Mouse (Mus musculus) left cerebral cortex, postnatal 25 days (tissue): ENCODE measurements around the gene Gm20825. TPM values are rescaled to one million over a fixed set of nuclear protein-coding genes. Genes with fewer than 3 reads are reported as not detected.
"Not testable (repeated sequence)": the region's sequence is repeated elsewhere in the genome, so short reads cannot be mapped to it uniquely, and the experiment has no call there.

Experiments used
- DNase-seq, 2 experiments: peaks; one replicate each; pipeline ENCODE4 v3.0.0; 2022; ENCODE audit warnings: low spot score in 2 of 2, mixed read lengths in 1 of 2
- intact Hi-C: fragments of 180-260 bp; cut with DNase I; formaldehyde crosslinking; loops from one replicate; pipeline ENCODE4 v1.15.1; 2025
- total RNA-seq, 2 experiments: library from RNA; stranded (reverse); gene quantifications; 2 replicates each; pipeline ENCODE4 v1.2.3; 2021

The Gm20825 gene
- total RNA-seq: not detected

DNA sequence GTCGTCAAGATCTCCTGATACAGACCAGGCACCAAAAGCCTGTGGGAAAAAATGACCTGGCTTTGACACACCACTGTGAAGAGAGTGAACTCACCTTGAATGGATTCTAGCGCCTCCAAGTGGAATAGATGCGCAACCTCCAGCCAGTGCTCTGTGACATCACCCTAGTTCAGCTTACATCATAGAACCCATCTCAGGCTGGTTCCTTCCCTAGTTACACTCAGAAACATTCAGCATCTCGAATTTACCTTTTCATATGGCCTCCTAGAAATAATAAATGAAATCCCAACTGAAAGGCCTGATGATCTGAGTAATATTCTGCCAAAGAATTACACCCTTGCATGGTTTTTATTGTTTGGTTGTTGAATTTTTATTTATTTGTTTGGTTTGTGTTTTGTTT is at the start of gene Gm20825:
Gm20825 (minus strand) TSS at position 101 of the 400 bp plus-strand sequence.
- DNase-seq, intact Hi-C loops: not testable (repeated sequence)

Other genes starting within 250 kb of the Gm20825 start
- not detected for gene Gm29049, start 74.3 kb downstream of the Gm20825 start, total RNA-seq
- gene Gm20824, start 186.4 kb upstream of the Gm20825 start, total RNA-seq: not detected